Mouse (Mus musculus) midbrain, embryonic 16.5 days (tissue): ENCODE results near the gene Rnf130. TPM values are rescaled to one million over a fixed set of nuclear protein-coding genes. Genes with fewer than 3 reads are reported as not detected.
A peak's percentile ranks its signal among the peaks of the same experiment; 100 is the strongest.

Experiments
- ATAC-seq: fragments of 200-750 bp; cut with Nextera tagmentation; 2 replicates; pipeline ENCODE4 v1.8.0; 2017; ENCODE audit warnings: moderate TSS enrichment
- H3K27ac ChIP-seq: fragments of 300-500 bp; sonication (generic); 2 replicates; pipeline ENCODE4 v1.5.1; 2014; ENCODE audit warnings: mild to moderate bottlenecking, low read length, mixed read lengths
- H3K27me3 ChIP-seq: fragments of 300-500 bp; sonication (generic); 2 replicates; pipeline ENCODE4 v1.6.1; 2014; ENCODE audit warnings: low read depth, low read length, mixed read lengths; ENCODE audit not compliant: control insufficient read depth, insufficient read depth
- H3K36me3 ChIP-seq: fragments of 300-500 bp; sonication (generic); 2 replicates; pipeline ENCODE4 v1.6.1; 2014; ENCODE audit warnings: mild to moderate bottlenecking, low read length, moderate library complexity, mixed read lengths; ENCODE audit not compliant: control insufficient read depth, insufficient read depth
- H3K4me1 ChIP-seq: fragments of 300-500 bp; sonication (generic); 2 replicates; pipeline ENCODE4 v1.6.1; 2014; ENCODE audit warnings: mild to moderate bottlenecking, low read length, mixed read lengths; ENCODE audit not compliant: control insufficient read depth, insufficient read depth
- H3K4me2 ChIP-seq: fragments of 300-500 bp; sonication (generic); 2 replicates; pipeline ENCODE4 v1.6.1; 2014; ENCODE audit warnings: mild to moderate bottlenecking, low read length, mixed read lengths
- H3K4me3 ChIP-seq: fragments of 300-500 bp; sonication (generic); 2 replicates; pipeline ENCODE4 v1.5.1; 2014; ENCODE audit warnings: low read depth, mild to moderate bottlenecking, low read length, moderate library complexity, mixed read lengths
- H3K9ac ChIP-seq: fragments of 300-500 bp; sonication (generic); 2 replicates; pipeline ENCODE4 v1.6.1; 2014; ENCODE audit warnings: low read depth, low read length, mixed read lengths
- H3K9me3 ChIP-seq: fragments of 300-500 bp; sonication (generic); replicated peaks from 2 replicates; pipeline ENCODE4 v1.6.1; 2014; ENCODE audit warnings: mild to moderate bottlenecking, low read length, mixed read lengths; ENCODE audit not compliant: control insufficient read depth, poor library complexity, severe bottlenecking
- WGBS: fragments of 180-500 bp; shearing (Covaris S2); extraction: QIAGEN DNeasy Blood & Tissue Kit; methylation state at CpG from one replicate; pipeline ENCODE4 v1.1.7; 2014; 5-methylcytosine and 5-hydroxymethylcytosine counted together
- polyA plus RNA-seq: library from polyadenylated mRNA; unstranded; fragments of >200 nt; fragmentation: Nextera tagmentation; extraction: Ambion mirVana; gene quantifications from 2 replicates; pipeline ENCODE4 v1.2.1, GENCODE M21; 2015

Rnf130 gene
- polyA plus RNA-seq = 51.4 and 60.4 TPM in 2 replicates

- Histone ChIP-seq H3K9me3 (no peaks in the 10 kb centered on the region), H3K4me2 (peak within 1 kb of the TSS; percentile 92), H3K4me1 (peaks cover 33% of the 10 kb centered on the region), H3K27ac (peak within 1 kb of the TSS; percentile 99), H3K27me3 (no peaks in the 10 kb centered on the region), H3K36me3 (no peaks in the 10 kb centered on the region), H3K4me3 (peak within 1 kb of the TSS; percentile 93), H3K9ac (peak within 1 kb of the TSS; percentile 99)
- ATAC-seq = peak; percentile 92
- under 1% methylated on average over 100 of the region's 129 CpGs for WGBS
Observed at GRCm38 (mm10) chr11:50024833-50025720, at the start of gene Rnf130. Gene Rnf130 (plus strand): TSS chr11:50025346.

- Histone ChIP-seq H3K27ac (no peak overlapping the region), H3K27me3 (no peaks in the 10 kb centered on the region), H3K4me3 (no peak overlapping the region), H3K36me3 (peaks cover 4% of the 10 kb centered on the region; the same call in 1 of the 2 replicates), H3K9me3 (no peaks in the 10 kb centered on the region), H3K9ac (no peak overlapping the region), H3K4me2 (no peak overlapping the region), H3K4me1 (no peaks in the 10 kb centered on the region)
- ATAC-seq = no peak
- 90% methylated on average over 10 of the region's 10 CpGs for WGBS
Observed at GRCm38 (mm10) chr11:49977963-49978568, 47.1 kb upstream of the Rnf130 start.

- ATAC-seq = no peak
- H3K4me3 ChIP-seq = no peak overlapping the region
- WGBS = 96% methylated on average over 8 of the region's 8 CpGs
Observed at GRCm38 (mm10) chr11:49978935-49979334, 46.2 kb upstream of the Rnf130 start.

GRCm38 (mm10) chr11:49980681-49981235 is 44.4 kb upstream of the Rnf130 start:
- WGBS = 59% methylated on average over 6 of the region's 6 CpGs
- H3K9me3 ChIP-seq = no peaks in the 10 kb centered on the region
- no peak overlapping the region for H3K9ac ChIP-seq
- H3K4me2 ChIP-seq = no peak overlapping the region
- H3K4me3 ChIP-seq = no peak overlapping the region
- H3K27ac ChIP-seq = no peak overlapping the region
- no peaks in the 10 kb centered on the region for H3K4me1 ChIP-seq
- H3K27me3 ChIP-seq = no peaks in the 10 kb centered on the region
- H3K36me3 ChIP-seq = peaks cover 4% of the 10 kb centered on the region; the same call in 1 of the 2 replicates
- ATAC-seq = no peak

More at GRCm38 (mm10) chr11:49978935-49979334, 46.2 kb upstream of the Rnf130 start:
- H3K36me3 ChIP-seq = peaks cover 4% of the 10 kb centered on the region; the same call in 1 of the 2 replicates
- H3K4me2 ChIP-seq = no peak overlapping the region
- no peak overlapping the region for H3K9ac ChIP-seq
- no peaks in the 10 kb centered on the region for H3K27me3 ChIP-seq
- no peak overlapping the region for H3K27ac ChIP-seq
- H3K9me3 ChIP-seq = no peaks in the 10 kb centered on the region
- no peaks in the 10 kb centered on the region for H3K4me1 ChIP-seq

GRCm38 (mm10) chr11:49981321-49981963 is 43.7 kb upstream of the Rnf130 start:
- Histone ChIP-seq H3K36me3 (0 out of 2 replicates have a peak, but pooled peaks cover under 1% of the 10 kb centered on the region), H3K27ac (no peak overlapping the region), H3K9ac (no peak overlapping the region), H3K4me2 (no peak overlapping the region), H3K27me3 (no peaks in the 10 kb centered on the region), H3K9me3 (no peaks in the 10 kb centered on the region), H3K4me1 (no peaks in the 10 kb centered on the region), H3K4me3 (no peak overlapping the region)
- ATAC-seq = no peak
- 84% methylated on average over 7 of the region's 7 CpGs for WGBS

- no peaks in the 10 kb centered on the region for H3K36me3 ChIP-seq
- H3K9ac ChIP-seq = no peak overlapping the region
- H3K27ac ChIP-seq = no peak overlapping the region
- ATAC-seq = no peak
- 78% methylated on average over 4 of the region's 4 CpGs for WGBS
- H3K4me3 ChIP-seq = no peak overlapping the region
- H3K4me2 ChIP-seq = no peak overlapping the region
- H3K4me1 ChIP-seq = no peaks in the 10 kb centered on the region
- H3K9me3 ChIP-seq = no peaks in the 10 kb centered on the region
- no peaks in the 10 kb centered on the region for H3K27me3 ChIP-seq
Observed at GRCm38 (mm10) chr11:49982094-49982493, 43.1 kb upstream of the Rnf130 start.

- Histone ChIP-seq H3K9ac (no peak overlapping the region), H3K36me3 (no peaks in the 10 kb centered on the region), H3K27ac (no peak overlapping the region), H3K4me1 (no peaks in the 10 kb centered on the region), H3K27me3 (no peaks in the 10 kb centered on the region), H3K4me3 (no peak overlapping the region), H3K4me2 (no peak overlapping the region), H3K9me3 (no peaks in the 10 kb centered on the region)
- ATAC-seq = no peak
- WGBS = 50% methylated on average over 4 of the region's 4 CpGs
Observed at GRCm38 (mm10) chr11:49982881-49983280, 42.3 kb upstream of the Rnf130 start.

GRCm38 (mm10) chr11:49983875-49984552 is 41.1 kb upstream of the Rnf130 start:
- no peaks in the 10 kb centered on the region for H3K4me1 ChIP-seq
- H3K4me2 ChIP-seq = no peak overlapping the region
- H3K4me3 ChIP-seq = no peak overlapping the region
- no peak overlapping the region for H3K27ac ChIP-seq
- H3K27me3 ChIP-seq = no peaks in the 10 kb centered on the region
- no peaks in the 10 kb centered on the region for H3K36me3 ChIP-seq
- 85% methylated on average over 4 of the region's 4 CpGs for WGBS
- no peaks in the 10 kb centered on the region for H3K9me3 ChIP-seq
- ATAC-seq = no peak
- H3K9ac ChIP-seq = no peak overlapping the region
